Mouse (Mus musculus) layer of hippocampus, postnatal 36 days (tissue): ENCODE results near the gene Zfp777. TPM values are rescaled to one million over a fixed set of nuclear protein-coding genes. Genes with fewer than 3 reads are reported as not detected.

ENCODE experiments used
- DNase-seq, 2 experiments: peaks; one replicate each; pipeline ENCODE4 v3.0.0; 2022
- total RNA-seq, 2 experiments: library from RNA; stranded (reverse); gene quantifications; 2 replicates each; pipeline ENCODE4 v1.2.3; 2021

Zfp777 gene
- 10 to 100 TPM; 33.0 to 35.1 TPM for total RNA-seq

DNA sequence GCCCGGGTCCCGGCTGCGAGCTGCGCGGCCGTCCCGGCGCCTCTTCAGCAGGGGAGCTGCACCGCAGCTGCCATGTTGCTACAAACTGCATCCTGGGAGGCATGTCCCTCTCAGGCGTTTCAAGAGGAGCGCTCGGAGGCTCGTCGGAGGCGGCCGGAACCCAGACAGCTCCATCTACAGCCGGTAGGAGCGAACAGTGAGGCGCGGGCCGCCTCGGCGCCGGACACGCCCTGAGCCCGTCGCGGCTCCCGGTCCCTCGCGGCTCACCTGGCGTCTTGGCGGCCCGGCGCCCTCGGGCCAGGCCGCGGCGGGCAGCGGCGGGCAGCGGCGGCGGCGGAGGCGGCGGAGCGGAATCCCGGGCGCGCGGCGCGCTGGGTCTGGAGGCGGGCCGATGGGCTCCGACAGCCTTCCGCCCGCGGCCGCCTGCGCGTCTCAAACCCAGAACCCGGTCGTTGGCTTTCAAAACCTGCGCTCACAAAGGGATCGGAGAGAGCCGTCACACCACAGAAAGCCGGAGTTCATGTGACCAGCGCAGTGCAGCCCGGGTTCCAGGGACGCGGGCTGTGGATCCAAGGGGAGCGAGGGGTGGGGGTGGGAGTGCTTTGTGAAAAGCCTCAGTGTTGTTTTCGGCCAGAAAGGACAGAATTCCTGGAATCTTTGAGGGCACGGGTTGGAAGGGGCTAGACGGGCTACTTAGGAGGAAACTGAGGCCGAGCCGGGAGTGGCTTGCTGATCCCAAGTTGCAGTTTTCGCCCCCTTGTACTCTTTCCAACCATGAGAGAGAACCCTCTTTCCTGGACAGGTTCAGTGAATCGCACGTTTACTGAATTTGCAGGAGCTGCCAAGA lies at the start of gene Zfp777:
TSS of gene Zfp777 (minus strand) at position 486 of the 847 bp plus-strand sequence.
- peak; percentile 75 to 80 for DNase-seq

- DNase-seq, result no peak
These were observed 38.4 kb upstream of the Zfp777 start for GRCm38 (mm10) chr6:48086957-48087715.

GRCm38 (mm10) chr6:48086471-48086878 lies 37.8 kb upstream of the Zfp777 start, which contains the start of gene Zfp746:
Gene Zfp746 (minus strand): TSS chr6:48086593.
- DNase-seq, result peak; percentile 91 to 94

- DNase-seq, result peak; percentile 53 to 59
These were observed 37.1 kb upstream of the Zfp777 start for GRCm38 (mm10) chr6:48085521-48086404.

- no peak for DNase-seq
These were observed 35.1 kb upstream of the Zfp777 start for GRCm38 (mm10) chr6:48083733-48084191.

DNA sequence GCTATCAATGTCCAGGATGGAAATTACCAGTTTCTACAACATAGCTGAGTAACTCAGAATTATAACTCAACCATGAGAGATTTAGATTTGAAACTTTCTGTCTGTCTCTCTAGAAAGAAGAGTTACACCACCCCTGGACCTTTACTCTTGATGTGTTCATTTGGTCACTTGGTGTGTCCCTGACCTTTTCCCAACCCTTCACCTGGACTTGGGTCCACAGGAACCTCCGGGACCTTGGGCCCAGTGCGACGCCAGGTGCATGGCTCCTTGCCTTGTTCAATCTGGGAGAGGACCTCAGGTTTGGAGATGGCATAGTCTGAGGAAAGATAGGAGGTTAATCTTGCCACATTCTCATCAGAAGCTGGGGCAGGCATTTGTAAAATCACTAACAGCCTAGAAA lies 33.2 kb upstream of the Zfp777 start:
- no peak for DNase-seq

GRCm38 (mm10) chr6:48081021-48081420 lies 32.3 kb upstream of the Zfp777 start:
- no peak for DNase-seq

GRCm38 (mm10) chr6:48073316-48073715 lies 24.6 kb upstream of the Zfp777 start:
- no peak for DNase-seq

GRCm38 (mm10) chr6:48067492-48067891 lies 18.8 kb upstream of the Zfp777 start:
- no peak for DNase-seq

GRCm38 (mm10) chr6:48065587-48066075 lies 16.9 kb upstream of the Zfp777 start:
- no peak for DNase-seq

DNA sequence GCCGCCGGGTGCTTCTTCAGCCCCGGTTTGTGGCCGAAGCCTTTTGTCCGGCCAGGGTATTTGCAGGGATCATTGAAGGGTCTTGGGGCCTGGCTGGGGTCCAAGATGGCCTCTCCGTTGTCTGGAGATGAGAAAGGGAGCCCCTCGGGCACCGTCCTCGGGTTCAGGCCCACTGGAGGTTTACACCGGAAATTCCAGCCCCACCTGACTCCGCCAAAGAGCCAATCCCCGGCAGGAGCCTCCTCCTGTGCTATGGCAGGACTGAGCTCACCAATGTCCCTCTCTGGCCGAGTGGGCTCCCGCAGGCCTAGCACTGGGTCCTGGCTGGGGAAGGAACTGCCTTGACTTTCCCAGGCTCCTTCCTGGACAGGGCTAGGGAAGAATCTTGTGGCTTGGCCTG lies 15.7 kb upstream of the Zfp777 start:
- DNase-seq, result no peak

DNA sequence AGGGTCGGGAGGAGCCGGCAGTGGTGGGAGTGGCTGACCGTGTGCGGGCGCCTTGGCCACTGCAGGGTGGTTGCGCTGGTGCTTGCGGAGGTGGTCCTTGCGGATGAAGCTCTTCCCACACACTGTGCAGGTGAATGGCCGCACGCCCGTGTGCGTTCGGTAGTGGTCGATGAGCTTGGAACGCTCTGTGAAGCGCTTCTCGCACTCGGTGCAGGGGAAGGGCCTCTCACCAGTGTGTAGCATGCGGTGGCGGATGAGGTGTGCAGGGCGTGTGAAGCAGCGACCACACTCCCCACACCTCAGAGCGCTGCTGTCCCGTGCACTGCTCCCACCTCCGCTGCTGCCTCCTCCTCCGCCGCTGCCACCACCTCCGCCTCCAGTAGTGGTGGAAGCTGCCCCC lies 15.2 kb upstream of the Zfp777 start:
- DNase-seq, result no peak

GRCm38 (mm10) chr6:48060895-48061294 lies 12.2 kb upstream of the Zfp777 start:
- DNase-seq, result no peak

- no peak for DNase-seq
These were observed 11.7 kb upstream of the Zfp777 start for GRCm38 (mm10) chr6:48060421-48060820.

GRCm38 (mm10) chr6:48052136-48052535 lies 3.4 kb upstream of the Zfp777 start:
- no peak for DNase-seq

GRCm38 (mm10) chr6:48051666-48052065 lies 3.0 kb upstream of the Zfp777 start:
- DNase-seq, result no peak

- no peak for DNase-seq
These were observed 758 bp upstream of the Zfp777 start for GRCm38 (mm10) chr6:48049273-48050065.

DNA sequence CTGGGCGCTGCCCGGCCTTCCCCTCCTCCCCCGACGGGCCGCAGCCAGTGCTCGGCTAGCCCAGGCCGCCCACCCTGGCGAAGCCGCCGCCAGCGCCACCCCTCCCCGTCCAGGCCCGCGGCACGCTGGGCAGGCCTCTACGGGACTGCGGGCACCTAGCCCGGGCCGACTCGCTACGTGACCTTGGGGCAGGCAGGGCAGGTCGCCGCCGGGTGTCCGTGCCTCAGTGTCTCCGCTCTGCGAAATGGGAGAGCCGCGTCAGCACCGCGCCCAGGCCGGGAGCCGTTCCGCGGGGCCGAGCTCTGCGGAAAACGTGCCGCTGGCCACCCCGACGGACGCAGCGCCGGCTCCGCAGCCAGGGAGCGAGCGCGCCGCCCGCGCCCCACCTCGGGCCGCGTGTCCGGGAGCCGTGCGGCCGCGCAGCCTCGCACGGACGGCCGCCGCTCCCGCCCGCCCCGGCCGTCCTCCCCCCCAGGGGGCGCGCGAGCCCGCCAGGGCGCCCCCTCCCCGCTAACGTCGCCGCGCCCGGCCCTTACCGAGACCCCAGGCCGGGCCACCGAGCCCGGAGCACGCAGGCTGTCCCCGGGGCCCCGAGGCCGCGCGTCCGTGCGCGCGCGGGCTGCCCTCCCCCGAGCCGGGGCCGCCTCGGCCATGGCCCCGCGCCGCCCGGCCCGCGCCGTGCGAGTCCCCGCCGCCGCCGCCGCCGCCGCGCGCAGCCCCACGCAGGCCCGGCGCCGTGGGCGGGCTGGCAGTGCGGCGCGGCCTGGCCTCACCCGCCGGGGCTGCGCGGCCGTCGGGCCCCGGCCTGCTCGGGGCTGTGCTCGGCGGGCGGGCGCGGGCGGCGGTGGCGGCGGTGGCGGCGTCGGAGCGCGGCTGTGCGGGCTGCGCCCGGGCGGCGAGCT lies 1.0 kb downstream of the Zfp777 start:
- DNase-seq, result peak in 1 of 2 experiments; percentile 40

- DNase-seq, result no peak
These were observed 1.6 kb downstream of the Zfp777 start for GRCm38 (mm10) chr6:48047114-48047449.

DNA sequence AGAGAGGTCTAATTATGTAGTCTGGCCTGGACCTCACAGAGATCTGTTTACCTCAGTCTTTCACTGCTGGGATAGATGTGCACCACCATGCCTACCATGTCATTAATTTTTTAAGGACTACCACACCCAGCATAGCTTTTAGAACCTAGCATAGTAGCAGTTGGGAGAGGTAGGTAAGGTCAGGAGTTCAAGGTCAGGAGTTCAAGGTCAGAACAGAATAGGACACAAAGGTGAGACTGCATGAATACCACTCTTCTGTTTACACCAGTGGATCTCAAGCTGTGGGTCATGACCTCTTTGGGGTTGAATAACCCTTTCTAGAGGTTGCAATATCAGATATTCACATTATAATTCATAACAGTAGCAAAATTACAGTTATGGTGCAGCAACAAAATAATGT lies 16.1 kb downstream of the Zfp777 start:
- no peak for DNase-seq
